Mouse (Mus musculus): Measurements from ENCODE around the gene Atp2b4. TPM values are rescaled to one million over a fixed set of nuclear protein-coding genes. Genes with fewer than 3 reads are reported as not detected.

Gene Atp2b4
- 14.1 and 15.6 TPM in 2 replicates for polyA plus RNA-seq (2014; fragmentation: Nextera tagmentation; extraction: Ambion mirVana)

GRCm38 (mm10) chr1:133800948-133801393 lies at the start of gene Atp2b4:
Gene Atp2b4, minus strand, starts transcription at chr1:133801041.
- H3K27me3 ChIP-seq (ENCODE audit: control insufficient read depth, insufficient read depth, low read length), result no peaks in the 10 kb centered on the region
- H3K9ac ChIP-seq (replicated peaks; ENCODE audit: low read length), result peak within 1 kb of the TSS; percentile 31
- H3K9me3 ChIP-seq (ENCODE audit: control insufficient read depth, low read length), result no peaks in the 10 kb centered on the region
- H3K4me2 ChIP-seq (ENCODE audit: low read length), result peak within 1 kb of the TSS; percentile 75
- ATAC-seq (ENCODE audit: low FRiP score, low TSS enrichment), result peak; percentile 74
- peak within 1 kb of the TSS; percentile 42 for H3K4me3 ChIP-seq (replicated peaks; ENCODE audit: low read depth, low read length)
- H3K4me1 ChIP-seq (ENCODE audit: control insufficient read depth, insufficient read depth, low read length), result peaks cover 33% of the 10 kb centered on the region
- H3K36me3 ChIP-seq (ENCODE audit: control insufficient read depth, insufficient read depth, low read length), result no peaks in the 10 kb centered on the region
- WGBS, result under 1% methylated on average over 16 of the region's 16 CpGs
- H3K27ac ChIP-seq (replicated peaks; ENCODE audit: low read depth, low read length), result no peak within 1 kb of the TSS
- DNase-seq, result peak; percentile 91

GRCm38 (mm10) chr1:133844734-133845133 lies 43.9 kb upstream of the Atp2b4 start:
- DNase-seq, result no peak

GRCm38 (mm10) chr1:133843900-133844299 lies 43.1 kb upstream of the Atp2b4 start:
- Histone ChIP-seq H3K4me2 (ENCODE audit: low read length) (no peak overlapping the region), H3K9me3 (ENCODE audit: control insufficient read depth, low read length) (no peaks in the 10 kb centered on the region), H3K27ac (replicated peaks; ENCODE audit: low read depth, low read length) (no peak overlapping the region), H3K4me1 (ENCODE audit: control insufficient read depth, insufficient read depth, low read length) (peaks cover 14% of the 10 kb centered on the region), H3K36me3 (ENCODE audit: control insufficient read depth, insufficient read depth, low read length) (no peaks in the 10 kb centered on the region), H3K9ac (replicated peaks; ENCODE audit: low read length) (no peak overlapping the region), H3K27me3 (ENCODE audit: control insufficient read depth, insufficient read depth, low read length) (no peaks in the 10 kb centered on the region), H3K4me3 (replicated peaks; ENCODE audit: low read depth, low read length) (no peak overlapping the region)
- WGBS, result 95% methylated on average over 6 of the region's 6 CpGs
- no peak for DNase-seq
- ATAC-seq (ENCODE audit: low FRiP score, low TSS enrichment), result no peak

More at GRCm38 (mm10) chr1:133844734-133845133, 43.9 kb upstream of the Atp2b4 start:
- no peaks in the 10 kb centered on the region for H3K36me3 ChIP-seq (ENCODE audit: control insufficient read depth, insufficient read depth, low read length)
- no peak overlapping the region for H3K4me2 ChIP-seq (ENCODE audit: low read length)
- no peak overlapping the region for H3K27ac ChIP-seq (replicated peaks; ENCODE audit: low read depth, low read length)
- no peak overlapping the region for H3K9ac ChIP-seq (replicated peaks; ENCODE audit: low read length)
- H3K27me3 ChIP-seq (ENCODE audit: control insufficient read depth, insufficient read depth, low read length), result no peaks in the 10 kb centered on the region
- H3K4me1 ChIP-seq (ENCODE audit: control insufficient read depth, insufficient read depth, low read length), result peaks cover 14% of the 10 kb centered on the region
- H3K4me3 ChIP-seq (replicated peaks; ENCODE audit: low read depth, low read length), result no peak overlapping the region
- ATAC-seq (ENCODE audit: low FRiP score, low TSS enrichment), result no peak
- H3K9me3 ChIP-seq (ENCODE audit: control insufficient read depth, low read length), result no peaks in the 10 kb centered on the region
- 39% methylated on average over 9 of the region's 9 CpGs for WGBS

- Histone ChIP-seq H3K4me3 (replicated peaks; ENCODE audit: low read depth, low read length) (no peak overlapping the region), H3K9me3 (ENCODE audit: control insufficient read depth, low read length) (no peaks in the 10 kb centered on the region), H3K27me3 (ENCODE audit: control insufficient read depth, insufficient read depth, low read length) (no peaks in the 10 kb centered on the region), H3K36me3 (ENCODE audit: control insufficient read depth, insufficient read depth, low read length) (no peaks in the 10 kb centered on the region), H3K4me2 (ENCODE audit: low read length) (no peak overlapping the region), H3K4me1 (ENCODE audit: control insufficient read depth, insufficient read depth, low read length) (peaks cover 14% of the 10 kb centered on the region), H3K9ac (replicated peaks; ENCODE audit: low read length) (no peak overlapping the region), H3K27ac (replicated peaks; ENCODE audit: low read depth, low read length) (no peak overlapping the region)
- no peak for ATAC-seq (ENCODE audit: low FRiP score, low TSS enrichment)
- WGBS, result 55% methylated on average over 4 of the region's 4 CpGs
- DNase-seq, result no peak
These were observed 42.5 kb upstream of the Atp2b4 start for GRCm38 (mm10) chr1:133843370-133843769.

- ATAC-seq (ENCODE audit: low FRiP score, low TSS enrichment), result no peak
- Histone ChIP-seq H3K27ac (replicated peaks; ENCODE audit: low read depth, low read length) (no peak overlapping the region), H3K4me2 (ENCODE audit: low read length) (no peak overlapping the region), H3K4me1 (ENCODE audit: control insufficient read depth, insufficient read depth, low read length) (peaks cover 14% of the 10 kb centered on the region), H3K4me3 (replicated peaks; ENCODE audit: low read depth, low read length) (no peak overlapping the region), H3K9me3 (ENCODE audit: control insufficient read depth, low read length) (no peaks in the 10 kb centered on the region), H3K27me3 (ENCODE audit: control insufficient read depth, insufficient read depth, low read length) (no peaks in the 10 kb centered on the region), H3K36me3 (ENCODE audit: control insufficient read depth, insufficient read depth, low read length) (no peaks in the 10 kb centered on the region), H3K9ac (replicated peaks; ENCODE audit: low read length) (no peak overlapping the region)
- peak; percentile 56 for DNase-seq
- WGBS, result 58% methylated on average over 11 of the region's 11 CpGs
These were observed 41.4 kb upstream of the Atp2b4 start for GRCm38 (mm10) chr1:133842074-133842725.

GRCm38 (mm10) chr1:133841171-133841926 lies 40.5 kb upstream of the Atp2b4 start:
- peaks cover 14% of the 10 kb centered on the region for H3K4me1 ChIP-seq (ENCODE audit: control insufficient read depth, insufficient read depth, low read length)
- no peak overlapping the region for H3K4me2 ChIP-seq (ENCODE audit: low read length)
- no peaks in the 10 kb centered on the region for H3K36me3 ChIP-seq (ENCODE audit: control insufficient read depth, insufficient read depth, low read length)
- no peaks in the 10 kb centered on the region for H3K9me3 ChIP-seq (ENCODE audit: control insufficient read depth, low read length)
- H3K4me3 ChIP-seq (replicated peaks; ENCODE audit: low read depth, low read length), result no peak overlapping the region
- no peak overlapping the region for H3K27ac ChIP-seq (replicated peaks; ENCODE audit: low read depth, low read length)
- no peak for DNase-seq
- H3K27me3 ChIP-seq (ENCODE audit: control insufficient read depth, insufficient read depth, low read length), result no peaks in the 10 kb centered on the region
- WGBS, result 92% methylated on average over 15 of the region's 15 CpGs
- ATAC-seq (ENCODE audit: low FRiP score, low TSS enrichment), result no peak
- H3K9ac ChIP-seq (replicated peaks; ENCODE audit: low read length), result no peak overlapping the region

- no peak for ATAC-seq (ENCODE audit: low FRiP score, low TSS enrichment)
- H3K36me3 ChIP-seq (ENCODE audit: control insufficient read depth, insufficient read depth, low read length), result no peaks in the 10 kb centered on the region
- DNase-seq, result peak; percentile 43
- H3K9ac ChIP-seq (replicated peaks; ENCODE audit: low read length), result no peak overlapping the region
- 35% methylated on average over 12 of the region's 12 CpGs for WGBS
- no peak overlapping the region for H3K27ac ChIP-seq (replicated peaks; ENCODE audit: low read depth, low read length)
- peaks cover 14% of the 10 kb centered on the region for H3K4me1 ChIP-seq (ENCODE audit: control insufficient read depth, insufficient read depth, low read length)
- H3K27me3 ChIP-seq (ENCODE audit: control insufficient read depth, insufficient read depth, low read length), result no peaks in the 10 kb centered on the region
- H3K4me2 ChIP-seq (ENCODE audit: low read length), result no peak overlapping the region
- no peaks in the 10 kb centered on the region for H3K9me3 ChIP-seq (ENCODE audit: control insufficient read depth, low read length)
- H3K4me3 ChIP-seq (replicated peaks; ENCODE audit: low read depth, low read length), result no peak overlapping the region
These were observed 39.7 kb upstream of the Atp2b4 start for GRCm38 (mm10) chr1:133840530-133840929.

GRCm38 (mm10) chr1:133834309-133834708 lies 33.5 kb upstream of the Atp2b4 start:
- H3K27me3 ChIP-seq (ENCODE audit: control insufficient read depth, insufficient read depth, low read length), result no peaks in the 10 kb centered on the region
- H3K9ac ChIP-seq (replicated peaks; ENCODE audit: low read length), result no peak overlapping the region
- no peak overlapping the region for H3K4me2 ChIP-seq (ENCODE audit: low read length)
- no peaks in the 10 kb centered on the region for H3K36me3 ChIP-seq (ENCODE audit: control insufficient read depth, insufficient read depth, low read length)
- no peaks in the 10 kb centered on the region for H3K4me1 ChIP-seq (ENCODE audit: control insufficient read depth, insufficient read depth, low read length)
- WGBS, result 73% methylated on average over 6 of the region's 6 CpGs
- ATAC-seq (ENCODE audit: low FRiP score, low TSS enrichment), result no peak
- no peak overlapping the region for H3K27ac ChIP-seq (replicated peaks; ENCODE audit: low read depth, low read length)
- no peak overlapping the region for H3K4me3 ChIP-seq (replicated peaks; ENCODE audit: low read depth, low read length)
- no peak for DNase-seq
- no peaks in the 10 kb centered on the region for H3K9me3 ChIP-seq (ENCODE audit: control insufficient read depth, low read length)
